Mouse (Mus musculus) CH12.LX (cell line): ENCODE results near the gene Acer3. TPM values are rescaled to one million over a fixed set of nuclear protein-coding genes. Genes with fewer than 3 reads are reported as not detected.
A peak's percentile ranks its signal among the peaks of the same experiment; 100 is the strongest.

Source experiments
- DNase-seq: peaks from one replicate; pipeline ENCODE4 v3.0.0-alpha.2; 2013; ENCODE audit errors: extremely low read depth
- H3K27ac ChIP-seq: 2 replicates; pipeline ENCODE4 v1.5.1; 2012; ENCODE audit warnings: low read depth, mild to moderate bottlenecking, control low read depth, moderate library complexity; ENCODE audit not compliant: insufficient read depth
- H3K27me3 ChIP-seq: replicated peaks from 2 replicates; pipeline ENCODE3; 2012; ENCODE audit warnings: inconsistent platforms
- H3K36me3 ChIP-seq, 2 experiments: replicated peaks in 1 of 2; 2 replicates each; pipeline versions ENCODE3 to v1.6.1; 2012; ENCODE audit warnings: inconsistent platforms in 1 of 2, low read length in 1 of 2, mild to moderate bottlenecking in 1 of 2, mixed read lengths in 1 of 2, moderate library complexity in 1 of 2; ENCODE audit not compliant: control insufficient read depth in 1 of 2, insufficient read depth in 1 of 2
- H3K4me1 ChIP-seq, 2 experiments: 2 replicates each; pipeline ENCODE4 v1.6.1; 2012; ENCODE audit warnings: inconsistent platforms in 1 of 2, moderate library complexity in 1 of 2; ENCODE audit not compliant: insufficient read depth in 2 of 2, control insufficient read depth in 1 of 2
- H3K4me2 ChIP-seq: 2 replicates; pipeline ENCODE4 v1.6.1; 2012; ENCODE audit warnings: low read depth, mild to moderate bottlenecking, control low read depth; ENCODE audit not compliant: poor library complexity, insufficient read depth, severe bottlenecking
- H3K4me3 ChIP-seq, 3 experiments: fragments of 150-350 bp in 1 of 3; sonication (generic) in 1 of 3; replicated peaks in 1 of 3; 2 replicates each; pipeline versions ENCODE3 to v1.5.1; 2011 to 2012; ENCODE audit warnings: low read depth in 2 of 3, low read length in 2 of 3, mild to moderate bottlenecking in 2 of 3, moderate library complexity in 2 of 3, control low read depth in 1 of 3, improper control_type of control experiment in 1 of 3, inconsistent platforms in 1 of 3, mixed read lengths in 1 of 3; ENCODE audit not compliant: poor library complexity in 1 of 3
- H3K79me2 ChIP-seq: replicated peaks from 2 replicates; pipeline ENCODE4 v1.6.1; 2012; ENCODE audit warnings: mild to moderate bottlenecking, moderate library complexity; ENCODE audit not compliant: control insufficient read depth, poor library complexity, insufficient read depth, severe bottlenecking; ENCODE audit errors: extremely low read depth
- H3K9ac ChIP-seq: 2 replicates; pipeline ENCODE4 v1.6.1; 2012; ENCODE audit warnings: low read depth, mild to moderate bottlenecking, control low read depth, moderate library complexity; ENCODE audit not compliant: insufficient read depth
- H3K9me3 ChIP-seq: replicated peaks from 2 replicates; pipeline ENCODE3; 2012; ENCODE audit warnings: low read length, inconsistent platforms, mixed read lengths
- BHLHE40 ChIP-seq: IDR thresholded peaks from 2 replicates; pipeline ENCODE4 v1.6.1; 2011; ENCODE audit warnings: mild to moderate bottlenecking, low read depth, low read length, improper control_type of control experiment
- CHD2 ChIP-seq: IDR thresholded peaks from 2 replicates; pipeline ENCODE4 v1.6.1; 2011; ENCODE audit warnings: low read length, improper control_type of control experiment
- CTCF ChIP-seq, 2 experiments: IDR thresholded peaks in 1 of 2; conservative IDR thresholded peaks in 1 of 2; 2 replicates each; pipeline ENCODE4 v1.5.1; 2011 to 2012; ENCODE audit warnings: low read depth in 2 of 2, low read length in 2 of 2, improper control_type of control experiment in 1 of 2, inconsistent platforms in 1 of 2, mild to moderate bottlenecking in 1 of 2, moderate library complexity in 1 of 2
- ETS1 ChIP-seq: conservative IDR thresholded peaks from 2 replicates; pipeline ENCODE4 v1.6.1; 2012; ENCODE audit warnings: low read depth, mild to moderate bottlenecking, inconsistent platforms, low read length, improper control_type of control experiment, moderate library complexity
- JUND ChIP-seq: conservative IDR thresholded peaks from 2 replicates; pipeline ENCODE4 v1.6.1; 2011; ENCODE audit warnings: low read depth, low read length, improper control_type of control experiment
- KAT2A ChIP-seq: IDR thresholded peaks from 2 replicates; pipeline ENCODE4 v1.6.1; 2012; ENCODE audit warnings: low read length, improper control_type of control experiment, inconsistent platforms; ENCODE audit not compliant: insufficient replicate concordance
- MXI1 ChIP-seq: IDR thresholded peaks from 2 replicates; pipeline ENCODE4 v1.6.1; 2011; ENCODE audit warnings: mild to moderate bottlenecking, low read depth, low read length, improper control_type of control experiment
- NELFE ChIP-seq: IDR thresholded peaks from 2 replicates; pipeline ENCODE4 v1.6.1; 2011; ENCODE audit warnings: low read depth, low read length, improper control_type of control experiment
- NRF1 ChIP-seq: IDR thresholded peaks from 2 replicates; pipeline ENCODE4 v1.6.1; 2014; ENCODE audit warnings: low read depth, mild to moderate bottlenecking, inconsistent platforms, low read length, improper control_type of control experiment, moderate library complexity
- PAX5 ChIP-seq: IDR thresholded peaks from 2 replicates; pipeline ENCODE4 v1.6.1; 2012; ENCODE audit warnings: low read length, inconsistent platforms, mixed read lengths
- POLR2A ChIP-seq: IDR thresholded peaks from 2 replicates; pipeline ENCODE4 v1.6.1; 2011; ENCODE audit warnings: low read depth, mild to moderate bottlenecking, improper control_type of control experiment, low read length
- POLR2AphosphoS2 ChIP-seq: IDR thresholded peaks from 2 replicates; pipeline ENCODE4 v1.6.1; 2011; ENCODE audit warnings: low read depth, low read length, improper control_type of control experiment
- RAD21 ChIP-seq: IDR thresholded peaks from 2 replicates; pipeline ENCODE4 v1.6.1; 2011; ENCODE audit warnings: low read depth, mild to moderate bottlenecking, low read length, improper control_type of control experiment, moderate library complexity
- SIN3A ChIP-seq: IDR thresholded peaks from 2 replicates; pipeline ENCODE4 v1.6.1; 2012; ENCODE audit warnings: low read length, improper control_type of control experiment, inconsistent platforms
- USF1 ChIP-seq: IDR thresholded peaks from 2 replicates; pipeline ENCODE4 v1.6.1; 2014; ENCODE audit warnings: low read depth, mild to moderate bottlenecking, inconsistent platforms, low read length, improper control_type of control experiment
- ZC3H11A ChIP-seq: IDR thresholded peaks from 2 replicates; pipeline ENCODE4 v1.6.1; 2012; ENCODE audit warnings: low read depth, mild to moderate bottlenecking, inconsistent platforms, low read length, improper control_type of control experiment
- ZKSCAN1 ChIP-seq: IDR thresholded peaks from 2 replicates; pipeline ENCODE4 v1.6.1; 2012; ENCODE audit warnings: low read depth, inconsistent platforms, low read length, improper control_type of control experiment, borderline replicate concordance
- ZMIZ1 ChIP-seq: IDR thresholded peaks from 2 replicates; pipeline ENCODE4 v1.6.1; 2012; ENCODE audit warnings: low read depth, mild to moderate bottlenecking, inconsistent platforms, low read length, improper control_type of control experiment
- dilution Hi-C: fragments of 300-500 bp; cut with MboI; formaldehyde crosslinking; loops from 2 replicates; pipeline ENCODE4 v1.14.3; 2020; ENCODE audit warnings: low sequenced_read_pairs; ENCODE audit not compliant: extremely low pct_unique_long_range_greater_than_20kb, extremely low pct_ligation_motif_present
- in situ Hi-C: fragments of 300-500 bp; cut with MboI; formaldehyde crosslinking; loops from 3 replicates; pipeline ENCODE4 v1.14.3; 2019; ENCODE audit warnings: low sequenced_read_pairs, low pct_ligation_motif_present, low pct_unique_long_range_greater_than_20kb, mixed read lengths
- polyA plus RNA-seq: library from polyadenylated mRNA; unstranded; fragments of >175 nt; gene quantifications from 2 replicates; pipeline ENCODE4 v1.2.1, GENCODE M21; 2012; ENCODE audit warnings: low read depth; ENCODE audit not compliant: insufficient read length
- total RNA-seq, 2 experiments: library from RNA; depleted of rRNA; stranded (reverse); fragments of 300-350 nt in 1 of 2; fragments of >200 nt in 1 of 2; gene quantifications; 2 replicates each; pipeline ENCODE4 v1.2.3; 2012 to 2014

The Acer3 gene
- total and polyA plus RNA-seq, 3 experiments: 10.7 to 16.6 (median 14.4) TPM

- Histone ChIP-seq H3K4me3 (peak within 1 kb of the TSS; percentile 68 to 82 (median 73)), H3K36me3 (no peaks in the 10 kb centered on the region), H3K79me2 (no peaks in the 10 kb centered on the region), H3K9me3 (no peaks in the 10 kb centered on the region), H3K9ac (peak within 1 kb of the TSS; percentile 68), H3K4me2 (peak within 1 kb of the TSS; percentile 57), H3K27ac (no peak within 1 kb of the TSS), H3K4me1 (peaks cover 5 to 24% of the 10 kb centered on the region in 2 experiments), H3K27me3 (peaks cover 22% of the 10 kb centered on the region)
- dilution Hi-C loops: no loop called here
- TF ChIP-seq NRF1 (peak; percentile 76), JUND (no peak), POLR2A (peak; percentile 48; the same call in 1 of the 2 replicates), PAX5 (no peak), SIN3A (peak; percentile 41; the same call in 1 of the 2 replicates), BHLHE40 (0 out of 2 replicates have a peak, but pooled peaks have one; percentile 37), CTCF (conservative IDR thresholded peaks at IDR 0.05 in 1 of 2, IDR thresholded peaks at IDR 0.05 in 1 of 2; ENCODE audit: low read depth in 2 of 2, low read length in 2 of 2) (peak in 1 of 2 experiments; percentile 50; a peak in 2 of 4 replicates), MXI1 (peak; percentile 67; the same call in 1 of the 2 replicates)
- in situ Hi-C loops: no loop called here
- DNase-seq: peak; percentile 77
Measured at GRCm38 (mm10) chr7:98177929-98178559, 143.0 kb downstream of the Acer3 start, which contains the start of gene Capn5. Gene Capn5, minus strand, starts transcription at chr7:98178274.

DNA sequence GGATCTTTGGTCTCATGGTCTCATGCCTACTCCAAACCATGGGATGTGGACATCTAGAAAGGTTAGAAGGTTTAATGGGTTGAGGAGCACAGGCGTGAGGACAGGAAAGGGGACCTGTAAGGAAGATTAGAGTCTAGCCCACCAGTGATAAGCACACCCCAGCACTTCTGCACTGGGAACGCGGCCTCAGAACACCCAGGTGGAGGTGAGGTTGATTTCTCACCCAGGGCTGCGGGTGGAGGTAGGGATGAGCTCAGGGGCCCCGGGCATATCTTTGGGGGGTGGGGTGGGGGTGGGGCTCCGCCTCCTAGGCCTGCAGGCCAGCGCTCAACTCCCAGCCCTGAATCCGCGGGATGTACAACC is 143.5 kb downstream of the Acer3 start:
- H3K9ac ChIP-seq: no peak overlapping the region
- H3K4me3 ChIP-seq: peak overlapping the region; percentile 68 to 73 (median 69)
- H3K4me1 ChIP-seq: peaks cover 5 to 24% of the 10 kb centered on the region in 2 experiments
- TF ChIP-seq RAD21 (no peak), POLR2AphosphoS2 (no peak), NELFE (no peak), ZC3H11A (no peak), SIN3A (no peak; the same call in 1 of the 2 replicates), PAX5 (no peak), NRF1 (no peak), MXI1 (no peak), CHD2 (no peak), CTCF (conservative IDR thresholded peaks at IDR 0.05 in 1 of 2, IDR thresholded peaks at IDR 0.05 in 1 of 2; ENCODE audit: low read depth in 2 of 2, low read length in 2 of 2) (no peak), ETS1 (no peak), KAT2A (no peak), ZKSCAN1 (no peak), BHLHE40 (no peak), ZMIZ1 (no peak), USF1 (no peak)
- no peaks in the 10 kb centered on the region for H3K79me2 ChIP-seq
- H3K27me3 ChIP-seq: peaks cover 22% of the 10 kb centered on the region
- dilution Hi-C loops (no loop called here), in situ Hi-C loops (no loop called here)
- no peak for DNase-seq
- H3K4me2 ChIP-seq: peak overlapping the region; percentile 37
- no peaks in the 10 kb centered on the region for H3K36me3 ChIP-seq
- H3K27ac ChIP-seq: no peak overlapping the region
- H3K9me3 ChIP-seq: no peaks in the 10 kb centered on the region
